Mouse (Mus musculus): ENCODE data around the gene Fn3krp.

Gene Fn3krp

DNA sequence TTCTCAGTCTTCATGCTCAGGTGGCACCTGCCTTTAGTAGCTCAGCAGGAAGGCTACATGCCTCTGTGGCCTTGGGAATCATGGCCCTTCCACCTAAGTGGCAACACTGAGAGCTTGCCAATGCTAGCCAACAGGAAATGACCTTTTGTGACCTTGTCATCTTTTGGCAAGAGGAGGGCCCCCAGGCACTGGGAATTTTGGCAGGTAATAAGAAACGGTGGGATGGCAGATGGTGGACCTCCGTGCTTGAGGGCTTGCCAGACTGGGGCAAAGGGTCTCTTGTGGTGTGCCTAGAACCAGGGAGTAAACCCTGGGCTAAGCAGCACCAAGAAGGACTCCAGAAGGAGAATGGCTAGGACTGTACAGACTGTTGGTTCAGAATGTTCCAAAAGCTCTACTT, 20.9 kb downstream of the Fn3krp start:
- DNase-seq (ENCODE audit: low read depth) = no peak

DNA sequence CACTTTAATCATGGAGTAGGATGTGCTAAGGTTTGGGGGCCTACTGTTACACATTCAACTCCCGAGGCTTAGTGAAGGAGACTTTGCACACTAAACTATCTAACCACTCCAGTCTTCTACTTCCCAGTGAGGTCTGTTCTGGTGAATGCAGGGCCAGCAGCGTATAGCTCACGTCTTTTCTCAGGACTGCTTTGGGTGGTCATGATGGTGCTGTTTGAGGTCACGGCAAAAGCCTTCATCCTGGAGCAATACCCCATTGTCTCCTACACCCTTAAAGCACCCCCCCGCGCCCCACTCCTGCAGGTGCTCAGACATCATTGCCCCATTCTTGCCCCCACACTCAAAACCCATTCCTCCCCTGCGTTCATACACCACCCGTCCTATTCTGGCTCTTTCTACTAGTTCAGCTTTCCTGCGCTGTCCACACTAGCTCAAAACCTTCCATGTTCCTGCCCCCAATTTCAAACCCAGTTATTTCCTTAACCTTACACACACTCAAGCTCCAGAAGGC, 30.1 kb downstream of the Fn3krp start:
- DNase-seq (ENCODE audit: low read depth) = no peak

GRCm38 (mm10) chr11:121451753-121452635, 30.8 kb downstream of the Fn3krp start, which contains the start of gene Tbcd:
Gene Tbcd (plus strand): TSS chr11:121451949.
- peak; percentile 92 for DNase-seq (ENCODE audit: low read depth)

DNA sequence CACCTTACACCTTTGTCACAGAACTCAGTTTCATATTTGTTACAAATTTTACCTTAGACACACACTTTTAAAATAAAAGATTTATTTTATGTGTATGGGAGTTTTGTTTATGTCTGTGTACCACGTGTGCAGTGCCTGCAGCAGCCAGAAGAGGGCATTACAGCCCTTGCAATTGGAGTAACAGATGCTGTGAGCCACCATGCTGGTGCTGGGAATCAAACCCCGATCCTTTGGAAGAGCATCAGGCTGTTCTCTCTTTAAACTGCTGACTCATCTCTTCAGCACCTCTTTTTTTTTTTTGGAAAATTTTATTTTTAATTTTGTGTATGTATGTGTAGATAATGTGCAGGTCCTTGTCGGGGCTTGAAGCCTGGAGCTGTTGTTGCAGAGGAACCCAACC, 36.7 kb downstream of the Fn3krp start:
- no peak for DNase-seq (ENCODE audit: low read depth)

GRCm38 (mm10) chr11:121467408-121467807, 46.2 kb downstream of the Fn3krp start:
- no peak for DNase-seq (ENCODE audit: low read depth)

- DNase-seq (ENCODE audit: low read depth) = no peak
These were observed 53.6 kb downstream of the Fn3krp start for GRCm38 (mm10) chr11:121474831-121475230.

GRCm38 (mm10) chr11:121475699-121476415, 54.7 kb downstream of the Fn3krp start:
- DNase-seq (ENCODE audit: low read depth) = peak; percentile 50

DNA sequence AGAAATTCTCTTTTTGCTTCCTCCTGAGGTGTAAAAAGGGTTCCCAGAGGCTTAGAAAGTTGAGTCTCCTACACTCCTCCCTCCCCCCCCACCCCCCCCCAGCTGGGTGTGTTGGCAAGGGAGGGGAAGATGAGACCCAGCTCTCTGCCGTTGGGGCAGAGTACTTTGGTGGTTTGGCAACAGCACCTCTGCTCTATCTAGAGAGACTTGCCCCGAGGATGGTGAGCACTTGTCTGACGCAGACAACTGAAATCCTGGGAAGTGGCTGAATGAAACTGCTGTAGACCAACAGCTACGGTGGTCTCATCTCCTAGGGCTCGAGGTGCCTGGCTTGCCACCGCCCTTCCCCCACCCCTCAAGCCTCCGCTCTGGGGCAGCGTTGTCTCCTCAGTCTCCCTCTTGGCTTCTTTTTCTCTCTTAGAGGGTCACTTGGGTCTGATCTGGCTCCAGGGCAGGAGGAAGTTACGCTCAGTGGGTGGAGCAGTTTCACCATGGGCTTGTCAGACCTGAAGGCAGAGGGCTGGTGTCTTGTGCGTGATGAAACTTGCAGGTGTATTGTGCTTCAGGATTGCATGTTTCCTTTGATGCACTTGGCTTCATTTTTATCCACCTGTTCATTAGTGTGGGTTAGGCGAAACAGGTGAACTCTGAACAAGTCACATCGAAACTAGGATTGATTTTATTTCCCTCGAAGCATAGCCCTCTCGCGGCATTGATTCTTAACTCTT, 58.4 kb downstream of the Fn3krp start:
- DNase-seq (ENCODE audit: low read depth) = no peak

Measured in c-Kit-positive CD71-negative TER-119-negative erythroid progenitor cells, embryonic 14.5 days (primary cell).